Mouse (Mus musculus) common myeloid progenitor, adult 5-6 weeks (primary cell): Measurements from ENCODE around the gene Gm6309. TPM values are rescaled to one million over a fixed set of nuclear protein-coding genes. Genes with fewer than 3 reads are reported as not detected.

Experiments
- total RNA-seq: library from RNA; stranded (forward); fragments of 200-1000, 187-1606 nt; gene quantifications from 2 replicates; pipeline ENCODE4 v1.2.3, GENCODE M21; 2017

The Gm6309 gene
- total RNA-seq, 1 experiment from 2014 or later, result not detected

Other genes starting within 250 kb of the Gm6309 start
- not detected in 2 replicates for gene Cyp3a25, start 161.1 kb downstream of the Gm6309 start, total RNA-seq
- gene Cyp3a59, start 91.5 kb downstream of the Gm6309 start, total RNA-seq, result not detected in 2 replicates
- not detected in 2 replicates for gene Gm5565, start 10.2 kb downstream of the Gm6309 start, total RNA-seq
- gene 1700001J03Rik, start 14.6 kb upstream of the Gm6309 start, total RNA-seq, result not detected in 2 replicates
- gene Rnf6, start 50.8 kb upstream of the Gm6309 start, total RNA-seq, result 44.5 and 52.1 TPM in 2 replicates
- 44.0 and 46.9 TPM in 2 replicates for gene Cdk8, start 60.5 kb upstream of the Gm6309 start, total RNA-seq
- not detected in 2 replicates for gene Wasf3, start 214.3 kb upstream of the Gm6309 start, total RNA-seq